Mouse (Mus musculus) midbrain, embryonic 14.5 days (tissue): ENCODE measurements around the gene Gins2. TPM values are rescaled to one million over a fixed set of nuclear protein-coding genes. Genes with fewer than 3 reads are reported as not detected.

ENCODE experiments used
- ATAC-seq: fragments of 200-750 bp; cut with Nextera tagmentation; 2 replicates; pipeline ENCODE4 v1.8.0; 2017; ENCODE audit warnings: moderate number of reproducible peaks, moderate library complexity; ENCODE audit not compliant: low FRiP score, low TSS enrichment
- DNase-seq: peaks from one replicate; pipeline ENCODE4 v3.0.0-alpha.2; 2015
- H3K27ac ChIP-seq: fragments of 300-500 bp; sonication (generic); replicated peaks from 2 replicates; pipeline ENCODE4 v1.5.1; 2014; ENCODE audit warnings: mild to moderate bottlenecking, low read depth, low read length, moderate library complexity
- H3K27me3 ChIP-seq: fragments of 300-500 bp; sonication (generic); 2 replicates; pipeline ENCODE4 v1.6.1; 2014; ENCODE audit warnings: low read length, control low read depth, mixed read lengths; ENCODE audit not compliant: control insufficient read depth, insufficient read depth
- H3K36me3 ChIP-seq: fragments of 300-500 bp; sonication (generic); 2 replicates; pipeline ENCODE4 v1.6.1; 2014; ENCODE audit warnings: low read length, control low read depth; ENCODE audit not compliant: control insufficient read depth, insufficient read depth
- H3K4me1 ChIP-seq: fragments of 300-500 bp; sonication (generic); 2 replicates; pipeline ENCODE4 v1.6.1; 2014; ENCODE audit warnings: mild to moderate bottlenecking, antibody characterized with exemption, low read length, control low read depth; ENCODE audit not compliant: control insufficient read depth, insufficient read depth
- H3K4me2 ChIP-seq: fragments of 300-500 bp; sonication (generic); 2 replicates; pipeline ENCODE4 v1.6.1; 2014; ENCODE audit warnings: mild to moderate bottlenecking, low read length, moderate library complexity
- H3K4me3 ChIP-seq: fragments of 300-500 bp; sonication (generic); replicated peaks from 2 replicates; pipeline ENCODE4 v1.5.1; 2014; ENCODE audit warnings: low read depth, low read length
- H3K9ac ChIP-seq: fragments of 300-500 bp; sonication (generic); replicated peaks from 2 replicates; pipeline ENCODE4 v1.6.1; 2014; ENCODE audit warnings: mild to moderate bottlenecking, low read length, moderate library complexity
- H3K9me3 ChIP-seq: fragments of 300-500 bp; sonication (generic); 2 replicates; pipeline ENCODE4 v1.6.1; 2016; ENCODE audit warnings: low read length, control low read depth, mixed read lengths; ENCODE audit not compliant: control insufficient read depth
- WGBS: fragments of 180-500 bp; shearing (Covaris S2); extraction: QIAGEN DNeasy Blood & Tissue Kit; methylation state at CpG from one replicate; pipeline ENCODE4 v1.1.7; 2014; 5-methylcytosine and 5-hydroxymethylcytosine counted together
- polyA plus RNA-seq: library from polyadenylated mRNA; unstranded; fragments of >200 nt; fragmentation: Nextera tagmentation; extraction: Ambion mirVana; gene quantifications from 2 replicates; pipeline ENCODE4 v1.2.1, GENCODE M21; 2014

Gins2 gene
- polyA plus RNA-seq, 1 experiment from 2014 or later, result 23.7 TPM

- H3K9me3 ChIP-seq, result no peaks in the 10 kb centered on the region
- H3K27ac ChIP-seq, result peak overlapping the region; percentile 99
- H3K4me1 ChIP-seq, result peaks cover 91% of the 10 kb centered on the region
- WGBS, result under 1% methylated on average over 74 of the region's 79 CpGs
- peak overlapping the region; percentile 97 for H3K4me2 ChIP-seq
- H3K4me3 ChIP-seq, result peak overlapping the region; percentile 56
- ATAC-seq (no peak), DNase-seq (peak; percentile 84)
- H3K27me3 ChIP-seq, result no peaks in the 10 kb centered on the region
- no peaks in the 10 kb centered on the region for H3K36me3 ChIP-seq
- H3K9ac ChIP-seq, result peak overlapping the region; percentile 80
These were observed 53.4 kb downstream of the Gins2 start for GRCm38 (mm10) chr8:120535452-120536305.

- peak; percentile 91 for DNase-seq
- Histone ChIP-seq H3K36me3 (no peaks in the 10 kb centered on the region), H3K4me3 (peak overlapping the region; percentile 56; the same call in 1 of the 2 replicates), H3K9ac (peak overlapping the region; percentile 80; the same call in 1 of the 2 replicates), H3K4me2 (peak overlapping the region; percentile 97), H3K27me3 (no peaks in the 10 kb centered on the region), H3K9me3 (no peaks in the 10 kb centered on the region), H3K4me1 (peaks cover 81% of the 10 kb centered on the region), H3K27ac (peak overlapping the region; percentile 46)
- ATAC-seq, result peak; percentile 42; the same call in 1 of the 2 replicates
- WGBS, result 5% methylated on average over 14 of the region's 14 CpGs
These were observed 54.4 kb downstream of the Gins2 start for GRCm38 (mm10) chr8:120534504-120535368.

GRCm38 (mm10) chr8:120534080-120534479 lies 55.0 kb downstream of the Gins2 start:
- Histone ChIP-seq H3K36me3 (no peaks in the 10 kb centered on the region), H3K4me3 (no peak overlapping the region), H3K4me1 (peaks cover 77% of the 10 kb centered on the region), H3K9ac (peak overlapping the region; percentile 34; the same call in 1 of the 2 replicates), H3K4me2 (peak overlapping the region; percentile 12), H3K27me3 (no peaks in the 10 kb centered on the region), H3K27ac (peak overlapping the region; percentile 46), H3K9me3 (no peaks in the 10 kb centered on the region)
- ATAC-seq, result no peak
- 29% methylated on average over 8 of the region's 8 CpGs for WGBS
- no peak for DNase-seq

DNA sequence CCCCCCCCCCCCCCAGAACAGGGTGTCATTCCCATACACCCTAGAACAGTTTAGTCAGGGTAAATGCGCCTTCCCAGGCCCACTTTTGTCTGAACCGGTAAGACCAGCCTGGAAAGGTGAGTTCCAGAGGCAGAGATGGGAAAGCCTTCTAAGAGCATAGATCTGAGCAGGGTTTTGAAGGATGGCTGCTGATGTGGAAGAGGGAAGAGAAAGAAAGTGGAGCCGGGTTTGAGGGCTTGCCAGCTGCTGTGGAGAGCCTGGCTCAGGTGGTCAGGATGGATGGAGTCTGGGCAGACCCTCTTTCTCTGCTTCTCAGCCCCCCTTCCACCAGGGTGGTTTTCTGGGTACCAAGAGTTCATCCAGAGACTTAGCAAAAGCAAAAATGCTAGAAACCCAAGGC lies 55.7 kb downstream of the Gins2 start:
- 19% methylated on average over 3 of the region's 3 CpGs for WGBS

DNA sequence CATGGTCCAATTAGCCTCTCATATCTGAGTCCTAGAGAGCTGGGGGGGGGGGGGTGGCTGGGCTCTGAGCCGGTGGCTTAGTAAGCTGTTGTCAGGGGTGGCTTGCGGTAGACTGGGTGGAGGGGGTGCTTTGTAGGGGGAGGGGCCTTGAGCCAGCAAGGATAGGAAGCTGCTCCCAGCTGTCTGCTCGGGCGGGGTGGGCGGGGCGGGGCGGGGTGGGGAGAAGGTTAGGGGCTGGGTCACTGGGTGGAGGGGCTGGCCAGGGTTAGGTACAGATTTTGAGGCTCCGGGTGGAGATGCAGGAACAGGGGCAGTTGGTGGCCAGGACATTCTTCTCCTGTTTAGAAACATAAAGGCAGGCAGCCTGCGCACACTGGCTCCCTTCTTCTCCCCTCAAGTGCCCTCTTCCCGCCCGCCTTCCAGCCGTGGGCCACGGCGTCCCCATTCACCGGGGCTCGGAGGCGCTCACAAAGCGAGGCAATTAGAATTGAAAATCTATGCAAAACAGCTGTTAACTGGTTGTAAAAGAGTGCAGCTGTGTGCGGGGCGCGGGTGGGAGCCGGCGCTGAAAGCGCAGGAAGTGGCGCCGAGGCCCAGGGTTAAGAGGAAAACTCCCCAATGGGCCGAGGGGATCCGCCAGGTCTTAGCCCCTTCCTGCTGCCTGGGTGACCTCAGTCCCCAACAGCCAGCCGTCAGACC lies 56.4 kb downstream of the Gins2 start:
- Histone ChIP-seq H3K27me3 (no peaks in the 10 kb centered on the region), H3K9me3 (no peaks in the 10 kb centered on the region)
- under 1% methylated on average over 29 of the region's 29 CpGs for WGBS

More for the DNA sequence above, 55.7 kb downstream of the Gins2 start:
- Histone ChIP-seq H3K9me3 (no peaks in the 10 kb centered on the region), H3K27me3 (no peaks in the 10 kb centered on the region), H3K27ac (peak overlapping the region; percentile 86), H3K4me2 (peak overlapping the region; percentile 48), H3K9ac (peak overlapping the region; percentile 34; the same call in 1 of the 2 replicates), H3K4me3 (peak overlapping the region; percentile 12; the same call in 1 of the 2 replicates), H3K4me1 (peaks cover 77% of the 10 kb centered on the region), H3K36me3 (no peaks in the 10 kb centered on the region)
- DNase-seq (no peak), ATAC-seq (no peak)

GRCm38 (mm10) chr8:120531775-120532516 lies 57.2 kb downstream of the Gins2 start:
- Histone ChIP-seq H3K9ac (no peak overlapping the region; the same call in 1 of the 2 replicates), H3K27me3 (no peaks in the 10 kb centered on the region), H3K36me3 (no peaks in the 10 kb centered on the region), H3K4me3 (no peak overlapping the region), H3K9me3 (no peaks in the 10 kb centered on the region), H3K27ac (peak overlapping the region; percentile 86), H3K4me2 (peak overlapping the region; percentile 8; the same call in 1 of the 2 replicates), H3K4me1 (peaks cover 82% of the 10 kb centered on the region)
- ATAC-seq (no peak), DNase-seq (no peak)
- WGBS, result 44% methylated on average over 10 of the region's 10 CpGs

More for the DNA sequence above, 56.4 kb downstream of the Gins2 start:
- H3K27ac ChIP-seq, result peak overlapping the region; percentile 86
- peak overlapping the region; percentile 12 for H3K4me3 ChIP-seq
- no peaks in the 10 kb centered on the region for H3K36me3 ChIP-seq
- peak; percentile 80 for DNase-seq
- ATAC-seq, result peak; percentile 48; the same call in 1 of the 2 replicates
- peak overlapping the region; percentile 48 for H3K4me2 ChIP-seq
- peaks cover 79% of the 10 kb centered on the region for H3K4me1 ChIP-seq
- H3K9ac ChIP-seq, result peak overlapping the region; percentile 34; the same call in 1 of the 2 replicates

DNA sequence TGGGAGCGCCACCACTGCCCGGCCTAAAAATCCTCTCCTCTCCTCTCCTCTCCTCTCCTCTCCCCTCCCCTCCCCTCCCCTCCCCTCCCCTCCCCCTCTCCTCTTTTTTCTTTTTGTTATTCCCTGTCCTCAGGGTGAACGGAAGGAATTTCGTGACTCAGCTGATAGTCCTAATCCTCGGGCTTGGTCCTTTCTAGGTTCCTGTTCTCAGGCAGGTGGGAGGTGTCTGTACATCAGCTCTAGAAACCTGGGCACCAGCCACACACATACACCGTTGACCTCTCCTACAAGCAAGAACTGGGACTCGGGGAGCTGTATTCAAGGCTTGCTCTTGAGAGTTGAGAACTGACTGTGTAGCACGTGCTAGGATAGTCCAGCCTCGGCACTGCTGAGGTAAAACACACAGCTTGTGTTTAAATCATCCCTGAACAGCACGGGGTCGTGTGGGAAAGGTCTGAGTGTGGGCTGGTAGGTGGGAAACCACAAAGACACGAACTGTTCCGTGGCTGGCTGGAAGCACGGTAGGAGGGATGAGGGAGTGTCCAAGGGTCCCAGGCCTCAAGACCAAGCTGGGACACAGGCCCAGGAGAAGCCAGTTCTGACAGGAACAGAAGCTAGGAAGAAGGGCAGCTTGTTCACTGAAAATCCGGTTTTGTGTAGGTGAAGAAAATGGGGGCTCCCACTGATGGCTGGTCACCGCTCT lies 58.0 kb downstream of the Gins2 start:
- DNase-seq (no peak), ATAC-seq (no peak)
- 48% methylated on average over 16 of the region's 16 CpGs for WGBS
- H3K27me3 ChIP-seq, result no peaks in the 10 kb centered on the region
- H3K9ac ChIP-seq, result no peak overlapping the region
- no peak overlapping the region for H3K4me3 ChIP-seq
- peak overlapping the region; percentile 86 for H3K27ac ChIP-seq
- H3K9me3 ChIP-seq, result no peaks in the 10 kb centered on the region
- H3K4me2 ChIP-seq, result no peak overlapping the region
- H3K36me3 ChIP-seq, result no peaks in the 10 kb centered on the region
- H3K4me1 ChIP-seq, result peaks cover 82% of the 10 kb centered on the region
